Mouse (Mus musculus) E14TG2a.4 (cell line): ENCODE results near the gene Polr2j.
"Not testable (repeated sequence)": the region's sequence is repeated elsewhere in the genome, so short reads cannot be mapped to it uniquely, and the experiment has no call there.

ENCODE experiments used
- H3K27me3 ChIP-seq: 2 replicates; pipeline ENCODE4 v1.6.1; 2014; ENCODE audit warnings: low read length, control low read depth; ENCODE audit not compliant: insufficient read depth
- H3K36me3 ChIP-seq: 2 replicates; pipeline ENCODE4 v1.6.1; 2014; ENCODE audit warnings: low read length, control low read depth; ENCODE audit not compliant: insufficient read depth
- H3K4me1 ChIP-seq: replicated peaks from 2 replicates; pipeline ENCODE4 v1.6.1; 2014; ENCODE audit warnings: low read depth, low read length, control low read depth
- H3K4me3 ChIP-seq: replicated peaks from 2 replicates; pipeline ENCODE4 v1.5.1; 2014; ENCODE audit warnings: mild to moderate bottlenecking, low read length
- H3K9me3 ChIP-seq: 2 replicates; pipeline ENCODE4 v1.6.1; 2014; ENCODE audit warnings: low read length, control low read depth
- CTCF ChIP-seq: conservative IDR thresholded peaks from 2 replicates; pipeline ENCODE4 v1.5.1; 2014; ENCODE audit warnings: low read length
- NANOG ChIP-seq: IDR thresholded peaks from 2 replicates; pipeline ENCODE4 v1.6.1; 2014; ENCODE audit warnings: borderline replicate concordance, low read length, mixed read lengths
- POU5F1 ChIP-seq: IDR thresholded peaks from 2 replicates; pipeline ENCODE4 v1.6.1; 2014; ENCODE audit warnings: low read length, borderline replicate concordance

Gene Polr2j

DNA sequence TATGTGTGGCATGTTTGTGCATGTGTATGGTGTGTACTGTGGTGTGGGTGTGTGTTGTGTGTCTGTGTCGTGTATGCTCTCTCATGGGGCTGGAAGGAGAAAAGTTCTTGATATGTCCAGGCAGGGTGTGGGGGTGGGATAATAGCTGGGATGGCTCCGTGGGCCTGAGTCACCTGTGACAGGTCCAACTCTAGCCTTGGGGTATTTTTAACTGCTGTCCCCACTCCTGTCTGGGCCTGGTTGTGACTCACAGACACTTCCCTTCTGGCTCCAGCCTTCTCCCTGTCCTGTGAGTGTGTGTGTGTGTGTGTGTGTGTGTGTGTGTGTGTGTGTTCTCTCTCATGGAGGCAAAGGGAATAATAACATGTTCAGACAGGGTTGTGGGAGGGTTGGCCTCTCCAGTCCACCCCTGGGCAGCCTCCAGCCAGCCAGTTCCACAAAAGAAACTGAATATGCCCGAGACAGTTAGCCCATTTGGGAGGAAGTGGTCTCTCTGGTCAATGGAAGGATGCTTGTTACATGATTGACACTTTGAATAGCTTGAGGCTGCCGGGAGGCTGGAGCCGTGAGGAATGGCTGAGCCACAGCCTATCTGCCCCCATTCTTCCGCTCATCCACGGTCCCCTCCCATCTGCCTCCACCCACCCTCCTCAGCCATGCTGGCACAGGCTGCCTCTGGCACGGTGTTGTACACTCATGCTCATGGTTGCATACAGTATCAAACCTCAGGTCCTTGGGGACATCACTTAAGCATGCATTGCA is 22.0 kb upstream of the Polr2j start:
- peaks cover 54% of the 10 kb centered on the region for H3K4me1 ChIP-seq
- H3K36me3 ChIP-seq = peaks cover 42% of the 10 kb centered on the region
- H3K27me3 ChIP-seq = no peaks in the 10 kb centered on the region
- H3K9me3 ChIP-seq = peaks cover 11% of the 10 kb centered on the region
- H3K4me3 ChIP-seq = no peak overlapping the region
- no peak for TF ChIP-seq CTCF
- no peak for TF ChIP-seq NANOG
- no peak for TF ChIP-seq POU5F1

DNA sequence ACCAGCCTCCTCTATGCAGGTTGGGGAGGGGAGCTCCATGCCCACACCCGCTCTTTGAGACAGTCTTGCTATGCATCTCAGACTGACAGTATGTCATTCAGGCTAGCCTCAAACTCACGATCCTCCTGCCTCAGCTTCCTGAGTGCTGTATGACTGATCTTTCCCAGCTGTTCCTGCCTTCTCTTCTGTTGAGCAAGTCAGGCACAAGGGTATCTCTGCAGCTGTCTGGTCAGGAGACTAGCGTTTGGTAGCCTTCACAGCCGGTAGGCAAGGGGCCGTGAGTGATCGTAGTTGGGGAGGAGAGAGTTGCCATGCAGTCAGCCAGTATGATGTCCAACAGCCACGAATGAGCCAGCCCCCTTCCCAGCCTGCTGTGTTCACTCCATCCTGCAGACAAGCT is 21.3 kb upstream of the Polr2j start:
- peaks cover 11% of the 10 kb centered on the region for H3K9me3 ChIP-seq
- TF ChIP-seq POU5F1 (no peak), NANOG (no peak)
- H3K36me3 ChIP-seq = peaks cover 39% of the 10 kb centered on the region
- no peak overlapping the region for H3K4me3 ChIP-seq
- peaks cover 58% of the 10 kb centered on the region for H3K4me1 ChIP-seq
- H3K27me3 ChIP-seq = no peaks in the 10 kb centered on the region

DNA sequence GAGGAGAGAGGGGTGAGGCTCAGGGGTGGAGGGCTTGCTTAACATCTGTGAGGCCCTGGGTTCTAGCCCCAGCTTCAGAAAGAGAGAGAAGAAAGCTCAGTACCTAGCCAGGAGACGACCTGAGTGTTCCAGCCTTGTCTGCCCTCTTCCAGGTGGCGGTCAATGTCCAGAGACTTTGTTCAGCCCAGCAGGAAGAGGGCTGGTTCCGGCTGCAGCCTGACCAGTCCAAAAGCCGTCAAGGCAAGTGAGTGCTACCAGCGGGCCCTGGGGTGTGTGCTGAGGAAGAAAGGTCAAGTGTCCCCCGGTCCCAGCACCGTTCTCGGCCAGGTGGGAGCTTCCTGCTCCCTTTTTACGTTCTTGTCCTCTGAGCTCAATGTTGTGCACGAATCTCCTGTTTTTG is 17.9 kb upstream of the Polr2j start:
- TF ChIP-seq NANOG = no peak
- no peak for TF ChIP-seq CTCF
- no peak for TF ChIP-seq POU5F1
- Histone ChIP-seq H3K27me3 (no peaks in the 10 kb centered on the region), H3K9me3 (peaks cover 11% of the 10 kb centered on the region)

DNA sequence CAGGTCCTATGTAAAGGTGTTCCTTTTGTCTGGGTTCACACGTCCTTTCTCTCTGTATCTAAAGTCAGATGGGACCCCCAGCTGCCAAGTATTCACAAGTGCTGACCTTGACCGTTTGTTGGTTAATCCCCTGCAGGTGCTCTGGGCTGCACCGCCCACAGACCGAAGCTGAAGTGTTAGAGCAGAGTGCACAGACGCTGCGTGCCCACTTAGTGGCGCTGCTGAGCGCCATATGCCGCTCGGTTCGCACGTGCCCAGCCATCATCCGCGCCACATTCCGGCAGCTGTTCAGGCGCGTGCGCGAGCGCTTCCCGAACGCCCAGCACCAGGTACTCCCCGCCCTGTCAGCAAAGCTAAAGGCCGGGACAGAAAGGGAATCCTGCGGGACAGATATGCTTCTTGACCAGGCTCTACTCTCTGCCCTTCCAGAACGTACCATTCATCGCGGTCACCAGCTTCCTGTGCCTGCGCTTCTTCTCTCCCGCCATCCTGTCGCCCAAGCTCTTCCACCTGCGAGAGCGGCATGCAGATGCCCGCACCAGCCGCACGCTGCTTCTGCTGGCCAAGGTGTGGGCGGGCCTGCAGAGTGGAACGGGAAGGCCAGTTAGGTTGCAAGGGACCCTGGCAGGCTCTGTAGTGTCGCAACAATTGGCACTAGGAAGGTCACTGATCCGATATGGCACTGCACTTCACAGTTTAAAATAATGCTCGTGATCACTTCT is 14.2 kb upstream of the Polr2j start:
- Histone ChIP-seq H3K9me3 (no peaks in the 10 kb centered on the region), H3K36me3 (peaks cover 38% of the 10 kb centered on the region), H3K4me1 (peaks cover 78% of the 10 kb centered on the region), H3K4me3 (peak overlapping the region; percentile 79), H3K27me3 (no peaks in the 10 kb centered on the region)
- TF ChIP-seq NANOG (peak; percentile 92), POU5F1 (no peak), CTCF (peak; percentile 83)

More for the DNA sequence above, 17.9 kb upstream of the Polr2j start:
- 0 out of 2 replicates have a peak overlapping the region, but pooled peaks have one; percentile 10 for H3K4me3 ChIP-seq
- peaks cover 22% of the 10 kb centered on the region for H3K36me3 ChIP-seq
- peaks cover 78% of the 10 kb centered on the region for H3K4me1 ChIP-seq

DNA sequence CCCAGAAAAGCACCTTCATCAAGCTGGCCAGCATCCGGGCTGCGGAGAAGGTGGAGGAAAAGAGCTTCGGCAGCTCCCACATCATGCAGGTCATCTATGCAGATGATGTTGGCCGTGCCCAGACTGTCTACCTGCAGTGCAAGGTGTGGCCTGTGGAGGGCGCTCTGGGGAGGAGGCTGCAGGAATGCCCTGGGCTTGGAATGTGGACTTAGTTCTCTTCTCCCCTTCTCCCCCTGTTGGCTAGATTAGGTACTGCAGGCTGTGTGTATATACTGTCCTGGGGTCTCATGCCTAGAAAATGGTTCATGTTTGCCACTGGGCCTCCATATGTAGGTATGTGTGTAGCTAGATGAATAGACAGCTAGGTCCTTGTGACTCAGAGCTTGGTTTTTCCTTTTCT is 11.9 kb upstream of the Polr2j start:
- 0 out of 2 replicates have a peak overlapping the region, but pooled peaks have one; percentile 11 for H3K4me3 ChIP-seq
- H3K36me3 ChIP-seq = peaks cover 53% of the 10 kb centered on the region
- H3K27me3 ChIP-seq = no peaks in the 10 kb centered on the region
- TF ChIP-seq CTCF (peak; percentile 99), NANOG (no peak), POU5F1 (no peak)
- peaks cover 79% of the 10 kb centered on the region for H3K4me1 ChIP-seq
- no peaks in the 10 kb centered on the region for H3K9me3 ChIP-seq

DNA sequence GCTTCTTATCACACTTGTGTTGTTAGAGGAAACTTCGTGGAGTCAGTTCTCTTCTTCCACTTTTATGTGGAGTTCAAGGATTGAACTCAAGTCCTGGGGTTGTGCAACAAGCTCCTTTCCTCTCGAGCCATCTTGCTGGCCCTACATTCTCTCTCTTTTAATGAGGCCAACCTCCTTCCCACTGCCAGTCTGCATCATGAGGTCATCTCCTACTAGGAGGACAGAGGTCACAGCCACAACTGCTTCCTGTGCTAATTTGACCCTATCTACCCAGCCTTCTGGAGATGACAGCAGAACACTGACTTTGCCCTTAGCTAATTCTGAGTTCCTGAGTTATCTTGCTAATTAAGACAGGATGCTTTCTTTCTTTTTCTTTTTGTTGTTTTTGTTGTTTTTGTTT is 7.9 kb upstream of the Polr2j start:
- Histone ChIP-seq H3K9me3 (no peaks in the 10 kb centered on the region), H3K4me1 (peaks cover 65% of the 10 kb centered on the region), H3K27me3 (no peaks in the 10 kb centered on the region), H3K4me3 (no peak overlapping the region), H3K36me3 (peaks cover 68% of the 10 kb centered on the region)
- TF ChIP-seq CTCF (no peak), NANOG (no peak), POU5F1 (no peak)

DNA sequence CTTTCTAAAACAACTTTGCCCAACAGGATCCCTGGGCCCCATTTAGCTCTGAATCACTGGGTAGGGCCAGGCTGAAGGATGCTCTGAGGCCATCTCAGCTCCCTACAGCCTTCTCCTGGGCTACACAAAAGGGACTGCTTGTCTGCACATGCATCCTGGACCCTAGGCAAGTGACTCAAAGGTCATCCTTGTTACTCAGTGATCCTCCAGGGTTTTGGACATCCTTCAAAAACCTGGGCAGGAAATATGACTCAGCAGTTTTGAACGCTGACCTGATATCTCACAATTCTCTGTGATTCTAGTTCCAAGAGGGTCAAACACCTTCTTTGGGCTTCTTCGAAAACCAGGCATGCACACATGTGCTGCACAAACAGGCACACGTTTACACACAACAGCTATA is 7.4 kb upstream of the Polr2j start:
- peaks cover 65% of the 10 kb centered on the region for H3K36me3 ChIP-seq
- peaks cover 64% of the 10 kb centered on the region for H3K4me1 ChIP-seq
- no peaks in the 10 kb centered on the region for H3K27me3 ChIP-seq
- no peaks in the 10 kb centered on the region for H3K9me3 ChIP-seq
- no peak for TF ChIP-seq POU5F1
- TF ChIP-seq CTCF = no peak
- TF ChIP-seq NANOG = no peak
- 0 out of 2 replicates have a peak overlapping the region, but pooled peaks have one; percentile 5 for H3K4me3 ChIP-seq

DNA sequence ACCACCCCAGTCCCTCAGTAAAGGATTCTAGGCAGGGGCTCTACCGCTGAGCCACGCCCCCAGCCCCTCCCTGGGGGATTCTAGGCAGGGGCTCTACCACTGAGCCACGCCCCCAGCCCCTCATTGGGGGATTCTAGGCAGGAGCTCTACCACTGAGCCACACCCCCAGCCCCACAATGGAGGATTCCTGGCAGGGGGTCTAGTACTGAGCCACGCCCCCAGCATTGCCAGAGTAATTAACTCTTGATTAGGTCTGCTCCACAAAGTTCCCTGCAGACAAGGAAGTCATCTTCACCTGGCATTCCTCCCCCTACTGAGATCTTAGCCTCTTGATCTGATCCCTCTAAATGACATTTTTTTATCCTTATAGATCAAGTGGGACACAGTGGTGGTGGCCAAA is 2.9 kb upstream of the Polr2j start:
- H3K4me3 ChIP-seq, H3K27me3 ChIP-seq, H3K9me3 ChIP-seq: not testable (repeated sequence)
- H3K36me3 ChIP-seq = peaks cover 42% of the 10 kb centered on the region
- peaks cover 70% of the 10 kb centered on the region for H3K4me1 ChIP-seq
